Mouse (Mus musculus): ENCODE measurements around the gene Hist1h2ai. TPM values are rescaled to one million over a fixed set of nuclear protein-coding genes. Genes with fewer than 3 reads are reported as not detected.
"Not testable (repeated sequence)": the region's sequence is repeated elsewhere in the genome, so short reads cannot be mapped to it uniquely, and the experiment has no call there.

Hist1h2ai gene
- polyA plus RNA-seq, 1 experiment from 2014 or later: 11.7 TPM

DNA sequence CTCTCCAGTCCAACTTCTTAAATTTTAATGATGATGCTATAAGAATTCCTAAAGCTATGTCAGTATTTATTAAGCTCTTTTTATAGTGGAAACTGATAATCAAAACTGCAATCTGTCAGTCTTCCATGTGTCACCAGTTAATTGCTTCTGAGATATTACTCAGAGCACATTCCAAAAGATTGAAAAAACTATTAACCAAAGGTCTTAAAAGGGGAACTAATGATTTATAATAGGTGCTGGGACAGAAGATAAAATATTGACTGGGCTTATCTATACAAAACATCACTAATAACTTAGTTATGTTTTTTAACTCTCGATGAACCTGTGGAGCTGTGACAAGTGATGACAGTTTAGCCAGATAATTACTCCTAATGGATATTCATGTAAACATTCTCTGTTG lies 28.8 kb downstream of the Hist1h2ai start:
- Histone ChIP-seq H3K4me1 (peaks cover 4% of the 10 kb centered on the region; the same call in 1 of the 2 replicates), H3K36me3 (0 out of 2 replicates have a peak, but pooled peaks cover 2% of the 10 kb centered on the region), H3K9me3 (no peaks in the 10 kb centered on the region), H3K27ac (no peak overlapping the region), H3K4me3 (no peak overlapping the region), H3K27me3 (ENCODE audit: insufficient read depth, poor library complexity, severe bottlenecking) (no peaks in the 10 kb centered on the region)
- 82% methylated on average over 1 of the region's 1 CpGs for WGBS
- DNase-seq (ENCODE audit: low spot score): no peak

DNA sequence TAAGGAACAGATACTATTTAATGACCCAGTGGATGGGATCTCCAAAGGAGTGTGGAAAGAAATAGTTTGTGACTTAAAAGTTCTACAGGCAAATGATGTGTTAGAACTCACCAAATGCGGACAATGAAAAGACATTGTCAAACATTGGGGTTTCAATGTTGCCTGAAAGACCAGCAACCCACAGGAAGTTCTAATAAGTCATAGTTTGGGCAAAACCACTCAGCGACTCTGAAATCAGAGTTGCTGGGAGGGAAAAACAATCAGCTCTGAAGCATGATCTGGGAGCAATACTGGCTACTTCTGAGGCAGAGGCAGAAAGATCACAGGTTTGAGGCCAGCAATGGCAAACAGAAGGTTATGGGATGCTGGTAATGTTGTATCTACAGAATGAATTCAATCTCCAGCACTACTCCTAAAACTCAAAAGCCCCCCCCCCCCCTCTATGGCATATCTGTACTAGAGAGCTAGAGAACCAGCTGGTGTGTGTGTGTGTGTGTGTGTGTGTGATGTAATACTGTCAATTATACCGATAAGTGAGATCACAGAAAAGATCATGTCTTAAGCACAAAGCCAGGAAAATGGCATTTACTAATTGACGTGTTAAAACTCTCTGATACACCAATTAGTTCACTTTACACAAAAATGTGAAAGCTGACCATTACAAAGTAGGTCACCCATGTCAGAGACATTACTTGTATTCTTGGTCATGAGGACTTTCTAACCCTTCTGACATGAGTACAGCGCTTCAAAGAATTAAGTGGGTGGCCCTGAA lies 33.4 kb downstream of the Hist1h2ai start:
- DNase-seq (ENCODE audit: low spot score): peak; percentile 77
- Histone ChIP-seq H3K4me1 (peaks cover 17% of the 10 kb centered on the region; the same call in 1 of the 2 replicates), H3K9me3 (no peaks in the 10 kb centered on the region), H3K27ac (peak overlapping the region; percentile 89), H3K36me3 (0 out of 2 replicates have a peak, but pooled peaks cover 2% of the 10 kb centered on the region), H3K4me3 (peak overlapping the region; percentile 62), H3K27me3 (ENCODE audit: insufficient read depth, poor library complexity, severe bottlenecking) (no peaks in the 10 kb centered on the region)
- 7% methylated on average over 5 of the region's 5 CpGs for WGBS

DNA sequence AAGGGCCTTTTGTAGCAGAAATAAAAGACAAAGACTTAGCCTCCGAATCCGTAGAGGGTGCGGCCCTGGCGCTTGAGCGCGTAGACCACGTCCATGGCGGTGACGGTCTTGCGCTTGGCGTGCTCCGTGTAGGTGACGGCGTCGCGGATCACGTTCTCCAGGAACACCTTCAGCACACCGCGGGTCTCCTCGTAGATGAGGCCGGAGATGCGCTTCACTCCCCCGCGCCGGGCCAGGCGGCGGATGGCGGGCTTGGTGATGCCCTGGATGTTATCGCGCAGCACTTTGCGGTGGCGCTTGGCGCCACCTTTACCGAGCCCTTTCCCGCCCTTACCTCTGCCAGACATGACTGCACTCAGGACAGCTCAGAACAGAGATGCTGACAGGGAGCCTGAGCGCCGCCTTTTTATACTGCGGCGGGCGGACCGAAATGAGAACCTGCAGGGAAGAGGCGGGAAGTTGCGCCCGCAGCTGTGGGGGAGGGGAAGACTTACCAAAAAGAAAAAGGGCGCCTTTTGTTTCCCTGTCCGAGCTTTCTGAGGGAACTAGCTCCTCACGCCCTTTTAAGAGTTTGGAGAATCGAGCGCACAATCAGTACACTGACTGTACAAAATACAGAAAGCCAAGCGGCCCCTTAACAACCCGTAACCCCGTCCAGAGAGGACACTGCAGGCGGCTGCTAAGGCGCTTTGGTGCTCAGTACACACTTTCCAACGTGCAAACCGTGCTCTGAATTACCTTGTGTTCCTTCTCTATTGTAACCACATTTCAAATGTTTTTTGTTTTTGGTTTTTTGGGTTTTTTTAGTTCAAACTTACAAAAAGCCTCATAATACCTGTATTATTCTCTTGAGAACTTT lies 34.2 kb downstream of the Hist1h2ai start, which contains the start of gene Hist1h4k:
Gene Hist1h4k (minus strand): TSS at position 347 of the 859 bp plus-strand sequence.
- Histone ChIP-seq H3K27ac (peak within 1 kb of the TSS; percentile 89), H3K4me3 (peak within 1 kb of the TSS; percentile 62), H3K4me1 (peaks cover 17% of the 10 kb centered on the region; the same call in 1 of the 2 replicates)
- DNase-seq (ENCODE audit: low spot score): peak; percentile 96
- H3K36me3 ChIP-seq; H3K9me3 ChIP-seq; H3K27me3 ChIP-seq (ENCODE audit: insufficient read depth, poor library complexity, severe bottlenecking): not testable (repeated sequence)
- under 1% methylated on average over 53 of the region's 56 CpGs for WGBS

DNA sequence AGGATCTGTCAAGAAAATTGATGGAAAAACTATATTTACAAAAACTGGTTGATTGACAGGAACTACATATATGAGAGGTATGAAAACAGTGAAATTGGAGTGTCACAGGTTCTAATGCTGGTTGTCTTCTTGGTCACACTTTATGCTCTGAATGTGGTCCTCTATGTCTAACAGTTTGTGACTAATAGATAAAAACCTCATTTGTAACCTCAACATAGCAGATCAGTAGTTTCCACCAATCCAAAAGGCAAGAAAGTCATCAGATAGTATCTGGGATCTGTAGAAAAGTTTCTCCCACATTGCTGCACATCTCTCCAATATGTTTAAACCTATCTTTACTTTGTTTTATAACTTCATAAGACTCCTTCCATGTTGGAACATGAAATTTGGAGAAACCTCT lies 35.2 kb downstream of the Hist1h2ai start:
- Histone ChIP-seq H3K27ac (peak overlapping the region; percentile 89), H3K4me1 (peaks cover 17% of the 10 kb centered on the region; the same call in 1 of the 2 replicates), H3K9me3 (no peaks in the 10 kb centered on the region), H3K4me3 (no peak overlapping the region), H3K36me3 (0 out of 2 replicates have a peak, but pooled peaks cover 2% of the 10 kb centered on the region), H3K27me3 (ENCODE audit: insufficient read depth, poor library complexity, severe bottlenecking) (no peaks in the 10 kb centered on the region)
- no peak for DNase-seq (ENCODE audit: low spot score)

DNA sequence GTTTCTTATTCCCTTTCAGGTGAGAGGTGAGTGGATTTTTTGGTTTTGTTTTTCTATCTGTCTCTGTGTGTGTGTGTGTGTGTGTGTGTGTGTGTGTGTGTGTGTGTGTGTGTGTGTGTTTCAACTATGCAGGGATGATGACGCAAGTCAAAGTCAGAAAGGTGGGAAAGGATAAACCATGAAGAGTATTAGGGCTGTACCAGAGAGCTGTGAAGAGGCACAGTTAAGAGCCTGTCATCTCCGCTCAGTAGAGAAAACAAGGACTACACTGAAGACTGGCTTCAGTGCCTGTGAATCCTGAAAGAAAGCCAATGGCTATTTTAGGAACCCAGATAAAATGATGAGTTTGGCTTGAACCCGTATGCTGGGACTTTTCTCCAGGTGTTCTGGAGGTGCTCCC lies 35.6 kb downstream of the Hist1h2ai start:
- WGBS: 44% methylated on average over 3 of the region's 3 CpGs
- no peaks in the 10 kb centered on the region for H3K9me3 ChIP-seq
- peaks cover 17% of the 10 kb centered on the region; the same call in 1 of the 2 replicates for H3K4me1 ChIP-seq
- no peaks in the 10 kb centered on the region for H3K27me3 ChIP-seq (ENCODE audit: insufficient read depth, poor library complexity, severe bottlenecking)
- H3K27ac ChIP-seq: peak overlapping the region; percentile 89
- DNase-seq (ENCODE audit: low spot score): no peak
- 0 out of 2 replicates have a peak, but pooled peaks cover 2% of the 10 kb centered on the region for H3K36me3 ChIP-seq
- peak overlapping the region; percentile 55; the same call in 1 of the 2 replicates for H3K4me3 ChIP-seq

DNA sequence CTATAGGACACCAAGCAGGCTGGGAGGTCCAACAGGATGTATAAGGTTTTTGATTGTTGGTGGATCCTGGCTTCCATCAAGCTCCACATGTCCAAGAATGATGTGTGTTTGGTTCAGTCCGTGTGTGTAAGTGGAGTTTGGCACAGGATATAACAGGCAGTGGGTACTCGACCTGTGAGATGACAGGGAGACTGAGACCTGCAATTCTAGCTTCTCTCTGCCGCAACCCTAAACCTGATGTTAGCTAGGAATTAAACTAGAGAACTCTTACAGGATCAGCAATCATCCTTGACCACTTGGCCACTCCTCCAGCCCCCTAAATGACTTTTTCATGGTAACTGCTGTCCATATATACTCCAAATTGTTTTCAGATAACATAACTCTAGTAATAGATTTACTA lies 36.1 kb downstream of the Hist1h2ai start:
- Histone ChIP-seq H3K27ac (peak overlapping the region; percentile 89), H3K27me3 (ENCODE audit: insufficient read depth, poor library complexity, severe bottlenecking) (no peaks in the 10 kb centered on the region), H3K4me1 (peaks cover 17% of the 10 kb centered on the region; the same call in 1 of the 2 replicates), H3K9me3 (no peaks in the 10 kb centered on the region), H3K4me3 (peak overlapping the region; percentile 55), H3K36me3 (0 out of 2 replicates have a peak, but pooled peaks cover 1% of the 10 kb centered on the region)
- DNase-seq (ENCODE audit: low spot score): no peak
- WGBS: 42% methylated on average over 3 of the region's 3 CpGs

DNA sequence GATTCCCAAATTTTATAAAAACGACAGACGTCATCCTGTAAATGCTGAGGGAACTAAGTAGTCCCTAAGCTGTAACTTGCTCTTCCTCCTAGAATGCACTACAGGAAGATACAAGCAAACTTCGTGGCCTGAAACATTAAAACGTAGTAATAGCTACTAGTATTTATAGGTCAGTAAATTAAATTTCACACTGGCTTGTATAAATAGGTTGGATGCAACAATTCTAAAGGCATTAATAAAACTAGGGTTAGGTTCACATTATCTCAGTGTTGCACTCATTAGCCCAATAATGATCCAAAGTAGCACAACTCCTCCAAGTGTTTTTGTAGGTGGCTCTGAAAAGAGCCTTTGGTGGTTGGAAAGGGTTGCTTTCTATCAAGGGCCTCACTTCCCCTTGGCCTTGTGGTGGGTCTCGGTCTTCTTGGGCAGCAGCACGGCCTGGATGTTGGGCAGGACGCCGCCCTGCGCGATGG lies 36.9 kb downstream of the Hist1h2ai start:
- peak overlapping the region; percentile 55 for H3K4me3 ChIP-seq
- WGBS: 4% methylated on average over 10 of the region's 10 CpGs
- no peaks in the 10 kb centered on the region for H3K27me3 ChIP-seq (ENCODE audit: insufficient read depth, poor library complexity, severe bottlenecking)
- peak overlapping the region; percentile 89 for H3K27ac ChIP-seq
- DNase-seq (ENCODE audit: low spot score): no peak
- peaks cover 17% of the 10 kb centered on the region; the same call in 1 of the 2 replicates for H3K4me1 ChIP-seq
- H3K36me3 ChIP-seq: no peaks in the 10 kb centered on the region
- H3K9me3 ChIP-seq: no peaks in the 10 kb centered on the region

DNA sequence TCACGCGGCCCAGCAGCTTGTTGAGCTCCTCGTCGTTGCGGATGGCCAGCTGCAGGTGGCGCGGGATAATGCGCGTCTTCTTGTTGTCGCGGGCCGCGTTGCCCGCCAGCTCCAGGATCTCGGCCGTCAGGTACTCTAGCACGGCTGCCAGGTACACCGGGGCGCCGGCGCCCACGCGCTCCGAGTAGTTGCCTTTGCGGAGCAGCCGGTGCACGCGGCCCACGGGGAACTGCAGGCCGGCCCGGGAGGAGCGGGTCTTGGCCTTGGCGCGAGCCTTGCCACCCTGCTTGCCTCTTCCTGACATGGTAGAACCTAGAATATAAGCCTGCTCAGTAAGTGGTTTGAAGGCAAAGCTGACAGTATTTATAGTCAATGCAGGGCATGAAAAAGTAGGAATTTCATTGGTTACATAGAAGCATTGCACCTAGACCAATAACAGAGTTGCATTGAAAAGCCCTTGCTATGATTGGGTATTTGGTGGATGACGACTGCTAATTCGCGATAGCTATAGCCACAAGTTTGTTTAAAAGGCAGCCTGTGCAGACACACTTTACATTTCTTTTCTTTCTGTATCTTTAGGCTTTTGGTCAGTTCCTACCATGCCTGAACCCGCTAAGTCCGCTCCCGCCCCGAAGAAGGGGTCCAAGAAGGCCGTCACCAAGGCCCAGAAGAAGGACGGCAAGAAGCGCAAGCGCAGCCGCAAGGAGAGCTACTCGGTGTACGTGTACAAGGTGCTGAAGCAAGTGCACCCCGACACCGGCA lies 37.5 kb downstream of the Hist1h2ai start, which contains the start of the genes Hist1h2ak and Hist1h2bn:
Gene Hist1h2ak (minus strand): TSS at position 304 of the 762 bp plus-strand sequence.
Gene Hist1h2bn (plus strand): TSS at position 600 of the 762 bp plus-strand sequence.
- Histone ChIP-seq H3K4me3 (peak within 1 kb of the TSS; percentile 60), H3K27ac (peak within 1 kb of the TSS; percentile 89), H3K4me1 (peaks cover 17% of the 10 kb centered on the region; the same call in 1 of the 2 replicates)
- WGBS: 0% methylated on average over 48 of the region's 50 CpGs
- H3K9me3 ChIP-seq; H3K27me3 ChIP-seq (ENCODE audit: insufficient read depth, poor library complexity, severe bottlenecking); H3K36me3 ChIP-seq: not testable (repeated sequence)
- peak; percentile 93 for DNase-seq (ENCODE audit: low spot score)

DNA sequence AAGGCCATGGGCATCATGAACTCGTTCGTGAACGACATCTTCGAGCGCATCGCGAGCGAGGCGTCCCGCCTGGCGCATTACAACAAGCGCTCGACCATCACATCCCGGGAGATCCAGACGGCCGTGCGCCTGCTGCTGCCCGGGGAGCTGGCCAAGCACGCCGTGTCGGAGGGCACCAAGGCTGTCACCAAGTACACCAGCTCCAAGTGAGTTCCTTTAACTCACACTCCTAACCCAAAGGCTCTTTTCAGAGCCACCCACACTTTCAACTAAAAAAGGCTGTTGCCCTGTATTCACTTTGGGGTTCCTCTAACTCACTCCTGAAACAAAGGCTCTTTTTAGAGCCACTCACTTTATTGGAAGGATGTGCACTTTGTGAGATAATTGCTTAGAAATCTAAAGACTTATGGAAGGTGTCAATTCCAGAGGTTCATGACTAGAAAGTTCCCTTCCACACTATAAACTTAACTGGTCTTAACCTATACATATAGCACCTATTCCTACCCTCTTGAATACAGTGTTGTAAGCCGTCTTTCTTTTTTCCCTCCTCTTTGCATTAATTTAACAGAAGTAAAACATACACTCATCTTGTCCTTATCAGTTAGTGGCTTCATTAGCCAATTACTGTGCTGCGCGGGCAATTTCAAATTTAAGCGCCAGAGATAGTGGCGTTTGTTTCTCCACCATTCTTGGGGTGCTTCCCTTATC lies 38.2 kb downstream of the Hist1h2ai start:
- peak overlapping the region; percentile 60 for H3K4me3 ChIP-seq
- not testable (repeated sequence) for H3K27me3 ChIP-seq (ENCODE audit: insufficient read depth, poor library complexity, severe bottlenecking); H3K36me3 ChIP-seq; H3K9me3 ChIP-seq
- peak; percentile 86 for DNase-seq (ENCODE audit: low spot score)
- H3K4me1 ChIP-seq: peaks cover 17% of the 10 kb centered on the region; the same call in 1 of the 2 replicates
- WGBS: under 1% methylated on average over 23 of the region's 26 CpGs
- peak overlapping the region; percentile 83 for H3K27ac ChIP-seq

DNA sequence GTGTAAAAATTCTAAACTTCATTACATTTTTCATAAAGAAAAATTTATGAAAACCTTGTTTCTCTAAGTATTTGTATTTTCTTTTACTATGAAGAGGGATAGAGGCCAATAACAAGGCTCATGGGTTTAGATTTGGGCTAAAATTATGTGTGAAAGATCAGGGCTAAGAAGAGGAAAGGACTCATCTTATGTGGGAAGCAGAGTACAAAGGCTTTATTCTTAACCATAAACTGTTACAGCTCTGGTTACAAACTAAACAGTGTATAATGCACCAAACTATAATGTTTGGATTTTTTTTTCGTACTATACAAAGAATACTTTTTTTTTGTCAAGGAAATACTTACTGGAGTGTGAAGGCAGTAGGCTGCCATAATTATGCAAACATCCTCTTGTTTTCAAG lies 39.5 kb downstream of the Hist1h2ai start:
- Histone ChIP-seq H3K4me3 (peak overlapping the region; percentile 60), H3K4me1 (peaks cover 17% of the 10 kb centered on the region; the same call in 1 of the 2 replicates), H3K27ac (no peak overlapping the region), H3K27me3 (ENCODE audit: insufficient read depth, poor library complexity, severe bottlenecking) (no peaks in the 10 kb centered on the region), H3K9me3 (no peaks in the 10 kb centered on the region), H3K36me3 (no peaks in the 10 kb centered on the region)
- WGBS: 86% methylated on average over 1 of the region's 1 CpGs
- DNase-seq (ENCODE audit: low spot score): no peak
